Mouse (Mus musculus): ENCODE results near the gene Amph.
"Not testable (repeated sequence)": the region's sequence is repeated elsewhere in the genome, so short reads cannot be mapped to it uniquely, and the experiment has no call there.

Gene Amph

DNA sequence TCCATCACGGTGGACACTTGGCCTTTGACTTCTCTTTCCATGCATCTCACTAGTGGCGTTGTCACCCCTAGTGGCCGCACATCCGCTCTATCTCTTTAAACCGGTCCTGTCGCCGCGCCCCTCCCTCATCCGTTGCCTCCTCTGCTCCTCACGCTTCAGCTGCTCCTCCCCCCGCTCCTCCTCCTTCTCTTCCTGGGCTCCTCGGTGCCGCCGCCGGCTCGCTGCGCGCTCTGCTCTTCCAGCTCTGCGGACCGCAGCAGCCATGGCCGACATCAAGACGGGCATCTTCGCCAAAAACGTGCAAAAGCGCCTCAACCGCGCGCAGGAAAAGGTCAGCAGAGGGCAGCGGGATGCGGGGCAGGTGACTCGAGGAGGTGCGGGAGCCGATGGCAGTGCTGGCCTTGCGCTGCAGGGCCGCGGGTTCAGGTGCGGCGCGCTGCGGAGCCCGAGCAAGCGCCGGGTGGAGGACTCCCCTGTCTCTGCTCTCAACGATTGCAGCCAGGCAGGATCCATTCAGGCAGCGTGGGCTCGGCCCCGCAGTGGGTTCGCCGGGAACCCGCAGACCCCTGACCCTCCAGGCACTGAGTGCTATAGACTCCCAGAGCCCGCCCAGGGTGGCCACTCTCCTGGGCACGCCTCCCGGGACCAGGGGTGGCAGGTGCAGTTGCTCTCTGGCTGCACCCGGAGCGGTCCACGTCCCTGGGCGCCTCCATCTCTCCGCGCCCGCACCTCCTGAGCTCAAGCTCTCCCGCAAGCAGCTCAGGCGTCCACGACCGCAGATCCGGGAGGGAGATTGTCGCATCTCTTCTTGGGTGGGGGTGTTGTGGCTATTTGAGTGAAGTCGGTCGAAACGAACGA lies at the start of gene Amph:
Gene Amph, plus strand, starts transcription at position 35 of the 858 bp plus-strand sequence.
- peak; percentile 95 for DNase-seq

- DNase-seq: no peak
Measured at GRCm38 (mm10) chr13:18903623-18904022, 44.4 kb upstream of the Amph start.

DNA sequence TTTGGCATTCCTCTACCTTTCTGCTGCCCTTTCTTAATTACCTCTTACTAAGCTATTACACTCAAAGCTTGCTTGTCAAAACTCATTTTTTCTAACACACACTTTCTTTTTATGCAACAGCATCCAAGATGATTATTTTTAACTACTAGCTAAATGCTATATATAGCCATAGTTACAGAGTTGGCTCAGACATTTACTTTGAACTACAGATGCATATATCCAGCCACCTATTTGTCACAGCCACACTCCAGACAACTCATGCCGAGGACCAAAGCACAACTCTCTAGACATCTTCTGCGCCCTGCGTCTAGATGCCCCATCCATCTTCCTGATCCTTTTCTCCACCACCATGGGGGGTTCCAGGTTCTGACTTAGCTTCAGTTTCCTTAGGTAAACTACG lies 33.2 kb upstream of the Amph start:
- no peak for DNase-seq

DNA sequence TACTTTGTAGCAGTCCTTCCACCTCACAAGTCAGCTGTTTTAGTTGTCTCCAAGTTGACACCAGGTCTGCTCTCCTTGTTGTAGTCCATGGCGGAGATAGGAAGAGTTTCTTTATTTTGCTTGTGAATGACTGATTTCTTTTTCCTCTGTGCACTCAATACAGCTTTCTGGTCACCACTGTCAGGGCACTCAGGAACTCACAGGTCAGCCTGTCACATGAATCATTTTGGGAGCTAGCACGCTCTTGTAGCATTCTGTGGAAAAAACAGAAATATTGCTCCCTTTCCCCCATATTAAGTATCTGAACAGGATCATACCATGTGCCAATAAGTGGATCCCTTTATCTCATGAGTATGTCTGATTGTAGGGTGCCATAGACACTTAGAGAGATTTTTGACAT lies 14.8 kb upstream of the Amph start:
- not testable (repeated sequence) for DNase-seq

DNA sequence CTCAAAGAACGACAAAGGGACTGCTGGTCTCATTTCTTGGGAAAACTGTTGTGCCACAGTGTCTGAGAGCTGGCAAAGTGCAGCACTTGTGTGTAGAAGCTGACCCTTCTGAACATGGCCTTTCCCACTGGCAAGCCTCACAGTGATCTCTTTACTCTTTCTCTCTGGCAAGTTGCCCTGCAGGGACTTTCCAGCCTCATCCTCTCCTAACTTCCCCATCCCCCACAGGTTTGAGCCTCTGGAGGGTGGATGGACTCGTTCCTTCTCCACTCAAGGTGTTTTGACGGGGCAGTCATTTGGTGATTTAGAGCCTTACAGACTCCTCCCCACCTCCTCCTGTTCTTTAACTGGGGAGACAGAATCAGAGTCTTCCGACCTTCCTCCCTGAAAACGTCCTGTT lies 319 bp upstream of the Amph start:
- DNase-seq: peak; percentile 78

DNA sequence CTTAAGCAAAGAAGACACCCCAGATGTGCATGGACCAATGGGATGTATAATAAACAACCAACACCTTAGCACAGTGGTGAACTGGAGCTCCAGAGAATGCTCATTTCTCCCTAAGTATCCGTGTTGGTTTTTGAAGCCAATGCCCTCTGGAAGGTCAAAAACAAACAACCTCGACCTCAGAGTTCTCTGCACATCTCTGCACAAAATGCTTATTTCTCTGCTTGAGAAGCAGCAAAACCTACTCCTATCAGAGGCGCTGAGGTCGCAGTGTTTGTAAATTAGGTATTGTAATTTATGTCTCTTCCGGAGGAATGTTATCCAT lies 985 bp downstream of the Amph start:
- DNase-seq: no peak

- peak; percentile 72 for DNase-seq
Measured at GRCm38 (mm10) chr13:18949626-18950200, 1.7 kb downstream of the Amph start.

DNA sequence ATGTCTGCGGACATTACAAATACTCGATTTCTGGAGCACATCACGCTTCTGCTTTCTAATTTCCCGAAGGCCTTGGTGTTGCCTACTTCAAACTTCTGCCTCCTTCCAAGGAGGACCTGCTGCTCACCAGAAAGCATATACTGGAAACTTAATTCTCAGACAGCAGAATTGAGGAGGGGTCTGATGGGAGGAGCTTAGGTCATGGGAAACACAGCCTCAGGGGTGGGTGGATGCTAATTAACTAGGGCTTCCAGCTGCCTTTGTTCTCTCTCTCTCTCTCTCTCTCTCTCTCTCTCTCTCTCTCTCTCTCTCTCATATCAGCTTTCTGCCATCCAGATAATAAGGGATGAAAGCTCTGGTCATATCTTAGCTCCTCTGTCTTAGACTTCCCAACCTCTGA lies 5.6 kb downstream of the Amph start:
- no peak for DNase-seq

DNA sequence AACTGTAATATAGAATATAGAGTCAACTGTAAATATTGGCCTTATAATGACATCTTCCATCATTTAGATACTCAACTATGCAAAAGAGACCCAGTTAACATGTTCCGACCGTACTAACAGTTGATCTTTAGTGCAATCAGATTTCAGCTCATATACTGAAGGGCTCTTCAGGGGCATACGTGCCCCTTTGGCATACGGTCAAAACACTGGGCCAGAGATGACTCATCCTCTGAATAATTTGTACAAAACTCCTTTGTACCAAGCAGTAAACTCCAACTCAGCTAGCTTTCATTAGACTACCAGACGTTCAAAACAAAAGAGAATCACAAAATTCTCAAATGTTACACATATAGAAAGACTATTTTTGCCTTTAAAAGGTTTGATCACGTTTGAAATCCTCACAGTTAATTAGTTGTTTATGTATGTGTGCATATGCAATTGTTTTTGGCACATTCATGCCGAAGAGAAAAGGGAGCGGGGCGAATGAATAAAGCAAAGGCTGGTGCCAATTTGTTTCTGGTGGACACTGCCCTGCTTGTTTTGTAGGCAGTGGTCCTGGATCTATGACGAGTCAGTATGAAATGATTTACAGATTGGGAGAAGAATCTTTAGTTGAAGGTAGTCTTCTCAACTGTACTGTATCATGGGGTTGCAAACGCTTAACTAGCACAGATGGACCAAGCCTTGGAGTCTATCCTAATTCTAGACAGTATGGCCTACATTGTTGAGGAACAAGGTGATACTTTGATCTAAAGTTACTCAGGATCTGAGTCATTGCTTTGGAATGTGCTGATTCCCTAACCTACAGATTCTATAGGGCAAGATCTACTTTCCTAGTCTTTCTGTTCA lies 8.3 kb downstream of the Amph start:
- peak; percentile 59 for DNase-seq

DNA sequence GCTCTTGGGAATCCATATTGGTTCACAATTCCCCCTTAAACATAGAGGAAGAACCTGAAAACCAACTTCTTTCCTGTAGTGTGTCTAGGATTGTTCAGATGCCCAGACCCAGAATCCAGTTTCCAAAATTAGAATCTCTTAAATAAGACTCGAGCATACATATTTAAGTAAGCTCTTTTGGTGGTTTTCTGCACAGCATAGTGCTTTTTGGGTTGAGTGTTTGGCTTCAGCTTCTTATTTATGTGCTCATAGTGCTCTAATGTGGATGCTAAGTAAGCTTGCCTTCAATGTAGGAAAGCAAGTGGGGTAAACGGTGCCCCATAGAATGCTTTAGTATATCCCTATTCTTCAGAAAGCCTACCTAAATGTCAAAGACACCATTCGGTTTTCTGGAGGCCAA lies 9.0 kb downstream of the Amph start:
- peak; percentile 19 for DNase-seq

DNA sequence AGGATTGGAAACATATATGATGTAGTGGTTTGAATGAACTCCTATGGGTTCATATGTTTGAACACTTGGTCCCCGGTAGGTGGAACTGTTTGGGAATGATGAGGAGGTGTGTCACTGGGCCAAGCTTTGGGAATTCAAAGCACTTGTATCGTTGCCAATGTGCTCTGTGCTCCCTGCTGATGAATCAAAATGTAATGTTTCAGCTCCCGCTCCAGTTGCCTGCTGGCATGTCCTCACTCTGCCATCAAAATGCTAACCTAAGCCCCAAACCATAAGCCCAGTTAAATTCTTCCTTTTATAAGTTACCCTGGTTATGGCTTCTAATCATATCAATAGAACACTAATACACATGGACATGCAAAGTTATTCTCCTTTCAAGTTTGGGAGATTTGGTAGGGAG lies 24.6 kb downstream of the Amph start:
- peak; percentile 53 for DNase-seq

DNA sequence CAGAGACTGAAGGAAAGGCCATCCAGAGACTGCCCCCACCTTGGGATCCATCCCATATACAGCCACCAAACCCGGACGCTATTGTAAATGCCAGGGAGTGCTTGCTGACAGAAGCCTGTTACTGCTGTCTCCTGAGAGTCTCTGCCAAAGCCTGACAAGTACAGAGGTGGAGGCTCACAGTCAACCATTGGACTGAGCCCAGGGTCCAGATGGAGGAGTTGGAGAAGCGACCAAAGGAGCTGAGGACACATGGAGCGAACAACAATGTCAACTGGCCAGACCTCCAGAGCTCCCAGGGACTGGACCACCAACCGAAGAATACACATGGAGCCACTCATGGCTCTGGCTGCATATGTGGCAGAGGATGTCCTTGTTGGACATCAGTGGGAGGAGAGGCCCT lies 26.3 kb downstream of the Amph start:
- DNase-seq: peak; percentile 68

DNA sequence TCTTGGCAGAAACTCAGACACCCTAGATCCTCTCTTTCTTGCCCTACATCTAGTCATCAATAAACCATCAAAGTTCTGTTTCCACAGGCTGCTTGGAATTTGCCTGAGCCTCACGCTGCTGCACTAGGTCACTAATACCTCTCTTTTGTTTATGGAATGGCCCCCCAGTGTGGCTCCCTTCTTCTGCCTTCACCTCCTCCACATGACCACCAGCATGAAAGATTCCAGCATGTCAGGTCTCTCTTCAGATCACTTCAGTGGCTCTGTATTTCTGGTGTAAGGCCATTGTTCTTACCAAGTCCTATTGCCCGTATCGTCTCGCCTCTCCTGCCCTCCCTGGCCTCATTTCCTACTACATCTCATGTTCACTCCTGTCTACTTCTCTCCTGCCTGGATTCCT lies 39.3 kb downstream of the Amph start:
- no peak for DNase-seq

GRCm38 (mm10) chr13:18988323-18988722 lies 40.3 kb downstream of the Amph start:
- no peak for DNase-seq

DNA sequence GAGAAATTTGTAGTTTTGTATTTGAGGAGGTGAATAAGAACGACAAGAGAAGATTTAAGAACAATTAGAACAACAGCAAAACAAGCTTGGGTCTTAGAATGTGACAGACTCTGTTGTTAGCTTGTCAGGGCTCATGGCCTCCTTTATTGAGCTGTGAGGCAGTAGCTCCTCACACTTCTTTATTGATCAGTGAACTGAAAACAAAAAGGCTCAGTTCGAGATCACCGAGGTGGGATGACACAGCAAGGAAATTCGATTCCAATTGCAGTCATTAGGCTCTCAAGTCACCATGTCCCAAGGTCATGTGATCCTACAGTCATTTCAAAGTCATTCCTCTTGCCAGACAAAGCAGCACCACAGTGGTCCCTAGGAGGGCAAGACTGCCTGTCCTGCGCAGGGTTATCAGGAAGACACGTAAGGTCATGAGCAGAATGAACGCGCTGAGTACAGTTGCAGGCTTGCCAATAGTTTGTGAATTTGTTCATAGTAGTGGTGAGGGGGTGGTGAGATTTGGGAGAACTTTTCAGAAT lies 41.2 kb downstream of the Amph start:
- no peak for DNase-seq

DNA sequence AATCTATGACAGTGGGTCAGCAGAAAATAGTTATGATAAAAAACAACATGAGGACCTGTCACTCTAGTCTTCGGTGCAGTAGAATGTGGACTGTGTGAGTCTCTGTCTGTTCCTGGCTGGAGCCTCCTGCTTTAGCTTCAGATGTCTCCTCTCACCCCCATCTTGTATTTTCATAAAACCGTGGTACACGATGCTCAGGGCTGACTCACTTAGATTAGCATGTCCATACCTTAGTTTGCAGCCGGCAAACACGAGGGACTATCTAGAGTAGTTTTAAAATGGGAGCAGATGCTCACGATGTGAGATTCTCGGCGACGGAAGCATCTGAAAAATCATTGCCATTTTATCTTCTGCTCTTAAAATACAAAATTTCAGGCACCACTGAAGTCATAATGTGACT lies 54.5 kb downstream of the Amph start:
- no peak for DNase-seq

- DNase-seq: no peak
Measured at GRCm38 (mm10) chr13:19004406-19004805, 56.4 kb downstream of the Amph start.

GRCm38 (mm10) chr13:19008440-19008839 lies 60.4 kb downstream of the Amph start:
- DNase-seq: no peak

DNA sequence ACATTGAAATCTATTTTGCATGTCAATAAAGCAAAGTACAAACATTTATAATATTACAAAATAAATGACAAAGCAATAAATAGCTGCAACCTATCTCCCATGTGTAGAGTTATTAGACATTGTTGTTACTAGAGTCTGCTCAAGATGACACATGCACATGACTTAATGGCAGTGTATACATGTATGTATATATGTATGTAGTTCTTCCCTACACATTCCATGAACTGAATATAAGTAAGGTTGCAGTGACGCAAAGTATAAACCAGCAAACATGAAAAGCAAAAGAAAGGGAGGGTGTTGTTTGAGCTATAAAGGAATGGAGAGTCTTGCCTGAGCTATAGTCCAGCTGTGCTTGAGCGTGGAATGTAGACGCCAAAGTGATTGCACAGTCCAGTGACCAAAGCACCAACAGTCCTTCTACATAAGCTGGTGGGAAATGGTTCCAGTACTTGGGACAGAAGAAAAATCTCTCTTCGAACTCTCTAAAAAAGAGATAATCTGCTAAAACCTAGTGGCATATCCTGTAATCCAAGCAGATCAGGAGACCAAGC lies 66.9 kb downstream of the Amph start:
- no peak for DNase-seq

- no peak for DNase-seq
Measured at GRCm38 (mm10) chr13:19021529-19021928, 73.5 kb downstream of the Amph start.

- peak; percentile 92 for DNase-seq
Measured at GRCm38 (mm10) chr13:19022310-19022709, 74.3 kb downstream of the Amph start.

DNA sequence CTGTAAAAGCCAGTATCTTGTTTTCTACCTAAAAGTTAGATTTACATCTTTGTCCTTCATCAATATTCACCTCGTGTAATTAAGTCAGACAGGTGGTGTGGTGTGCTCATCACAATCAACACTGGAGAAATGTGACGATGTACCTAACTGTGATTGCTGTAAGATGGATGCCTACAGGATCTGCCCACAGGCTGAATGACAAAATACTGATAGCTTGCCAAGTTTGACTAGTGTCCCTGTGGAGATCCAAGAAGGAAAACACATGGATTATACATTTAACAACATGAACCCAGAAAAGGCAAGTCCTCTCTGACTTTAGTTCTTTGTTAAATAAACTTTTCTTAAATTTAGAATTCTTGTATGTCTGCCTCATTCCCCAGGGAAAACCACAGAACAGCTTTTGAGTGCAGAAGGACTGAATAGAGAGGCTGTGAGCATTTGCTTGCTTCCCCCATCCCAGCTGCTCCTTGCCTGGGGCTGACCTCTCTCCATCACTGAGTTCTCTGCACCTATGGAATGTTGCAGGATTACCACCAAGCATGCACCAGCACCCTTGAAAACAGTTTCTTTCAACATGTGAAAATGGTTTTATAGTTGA lies 77.2 kb downstream of the Amph start:
- DNase-seq: peak; percentile 83

DNA sequence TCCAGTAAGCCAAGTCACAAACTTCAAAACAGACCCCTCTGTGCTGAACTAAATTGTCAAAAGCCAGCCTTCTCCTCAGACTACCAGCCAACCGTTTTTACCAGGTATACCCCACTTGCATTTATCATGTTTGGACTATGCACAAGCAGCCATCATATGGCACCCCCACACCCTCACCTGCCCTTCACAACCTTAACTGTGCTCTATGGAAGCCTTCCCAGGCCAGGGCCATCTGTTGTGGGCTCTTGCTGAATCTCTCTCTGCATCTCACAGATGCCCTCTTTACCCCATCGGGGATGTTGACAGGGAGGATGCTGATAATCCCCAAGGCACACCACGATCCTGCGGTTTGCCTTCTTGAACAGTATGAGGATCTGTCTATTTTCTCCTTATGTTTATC lies 77.9 kb downstream of the Amph start:
- peak; percentile 87 for DNase-seq

Data from cerebellum, adult 9-10 months (tissue).